Mouse (Mus musculus) embryonic stem cell, embryonic (primary cell): ENCODE results near the gene Olfr1234.

Experiments
- CTCF ChIA-PET, 4 experiments: fragments of 300-600 bp in 2 of 4; fragments of 350-600 bp in 2 of 4; sonication (Branson Sonifier 250); formaldehyde crosslinking; loops; one replicate each; lab custom pipeline; 2022; ENCODE audit warnings: inconsistent platforms in 2 of 4; lab: Charles Lee
- POLR2A ChIA-PET, 4 experiments: fragments of 300-600 bp in 2 of 4; fragments of 350-600 bp in 2 of 4; sonication (Branson Sonifier 250); formaldehyde crosslinking; loops; one replicate each; lab custom pipeline; 2022; ENCODE audit warnings: antibody characterized with exemption in 4 of 4, inconsistent platforms in 1 of 4; lab: Charles Lee

Gene Olfr1234

GRCm38 (mm10) chr2:89364765-89365164 lies at the start of gene Olfr1234:
Gene Olfr1234, minus strand, starts transcription at chr2:89364865.
- POLR2A ChIA-PET: no interaction called here
- CTCF ChIA-PET: no interaction called here

- ChIA-PET CTCF (no interaction called here), POLR2A (no interaction called here)
Observed at GRCm38 (mm10) chr2:89409576-89409975, 44.9 kb upstream of the Olfr1234 start, which contains the start of gene Olfr1238. Gene Olfr1238, minus strand, starts transcription at chr2:89409676.

GRCm38 (mm10) chr2:89400882-89401281 lies 36.2 kb upstream of the Olfr1234 start:
- CTCF ChIA-PET: no interaction called here
- POLR2A ChIA-PET: interaction anchor here in 1 of 4 experiments (1.3 kb wide), 1 partner anchor 23 kb away, joined by 3 read pairs; no protein-coding TSS in a partner anchor

- ChIA-PET CTCF (no interaction called here), POLR2A (no interaction called here)
Observed at GRCm38 (mm10) chr2:89342298-89342697, 22.4 kb downstream of the Olfr1234 start, which contains the start of gene Olfr1233. Gene Olfr1233, minus strand, starts transcription at chr2:89342398.

- ChIA-PET CTCF (no interaction called here), POLR2A (no interaction called here)
Observed at GRCm38 (mm10) chr2:89329575-89329974, 35.1 kb downstream of the Olfr1234 start, which contains the start of gene Olfr1232. Gene Olfr1232, minus strand, starts transcription at chr2:89329675.
